Mouse (Mus musculus) neural tube, embryonic 14.5 days (tissue): ENCODE results near the gene Slc35c1. TPM values are rescaled to one million over a fixed set of nuclear protein-coding genes. Genes with fewer than 3 reads are reported as not detected.

Source experiments
- ATAC-seq: fragments of 200-750 bp; cut with Nextera tagmentation; 2 replicates; pipeline ENCODE4 v1.8.0; 2017; ENCODE audit warnings: low read depth, mild to moderate bottlenecking, moderate TSS enrichment, moderate library complexity
- H3K27ac ChIP-seq: fragments of 300-500 bp; sonication (generic); 2 replicates; pipeline ENCODE4 v1.5.1; 2014; ENCODE audit warnings: low read depth, mild to moderate bottlenecking, control low read depth, low read length, moderate library complexity, mixed read lengths
- H3K27me3 ChIP-seq: fragments of 300-500 bp; sonication (generic); 2 replicates; pipeline ENCODE4 v1.6.1; 2014; ENCODE audit warnings: low read length; ENCODE audit not compliant: control insufficient read depth, insufficient read depth
- H3K36me3 ChIP-seq: fragments of 300-500 bp; sonication (generic); 2 replicates; pipeline ENCODE4 v1.6.1; 2014; ENCODE audit warnings: low read length, mixed read lengths; ENCODE audit not compliant: control insufficient read depth, insufficient read depth
- H3K4me1 ChIP-seq: fragments of 300-500 bp; sonication (generic); 2 replicates; pipeline ENCODE4 v1.6.1; 2014; ENCODE audit warnings: low read length; ENCODE audit not compliant: control insufficient read depth, insufficient read depth
- H3K4me2 ChIP-seq: fragments of 300-500 bp; sonication (generic); 2 replicates; pipeline ENCODE4 v1.6.1; 2014; ENCODE audit warnings: mild to moderate bottlenecking, low read depth, low read length, control low read depth
- H3K4me3 ChIP-seq: fragments of 300-500 bp; sonication (generic); 2 replicates; pipeline ENCODE4 v1.5.1; 2014; ENCODE audit warnings: low read depth, low read length, control low read depth, mixed read lengths
- H3K9ac ChIP-seq: fragments of 300-500 bp; sonication (generic); replicated peaks from 2 replicates; pipeline ENCODE4 v1.6.1; 2014; ENCODE audit warnings: low read depth, mild to moderate bottlenecking, control low read depth, low read length, mixed read lengths
- H3K9me3 ChIP-seq: fragments of 300-500 bp; sonication (generic); 2 replicates; pipeline ENCODE4 v1.6.1; 2016; ENCODE audit warnings: low read length; ENCODE audit not compliant: control insufficient read depth
- WGBS: fragments of 180-500 bp; shearing (Covaris S2); extraction: QIAGEN DNeasy Blood & Tissue Kit; methylation state at CpG from one replicate; pipeline ENCODE4 v1.1.7; 2014; 5-methylcytosine and 5-hydroxymethylcytosine counted together
- polyA plus RNA-seq: library from polyadenylated mRNA; unstranded; fragments of >200 nt; fragmentation: Nextera tagmentation; extraction: Ambion mirVana; gene quantifications from 2 replicates; pipeline ENCODE4 v1.2.1, GENCODE M21; 2014

Slc35c1 gene
- polyA plus RNA-seq, 1 experiment from 2014 or later, result 15.5 TPM

- Histone ChIP-seq H3K36me3 (no peaks in the 10 kb centered on the region), H3K4me2 (no peak overlapping the region), H3K9ac (no peak overlapping the region), H3K9me3 (no peaks in the 10 kb centered on the region), H3K27me3 (no peaks in the 10 kb centered on the region), H3K4me1 (no peaks in the 10 kb centered on the region), H3K27ac (no peak overlapping the region), H3K4me3 (no peak overlapping the region)
- no peak for ATAC-seq
- 63% methylated on average over 9 of the region's 9 CpGs for WGBS
Measured at GRCm38 (mm10) chr2:92445890-92446289, 14.4 kb downstream of the Slc35c1 start.

GRCm38 (mm10) chr2:92444376-92444775 lies 16.0 kb downstream of the Slc35c1 start:
- Histone ChIP-seq H3K9me3 (no peaks in the 10 kb centered on the region), H3K36me3 (no peaks in the 10 kb centered on the region), H3K4me1 (no peaks in the 10 kb centered on the region), H3K4me3 (no peak overlapping the region), H3K27me3 (no peaks in the 10 kb centered on the region), H3K9ac (no peak overlapping the region), H3K4me2 (no peak overlapping the region), H3K27ac (no peak overlapping the region)
- 53% methylated on average over 4 of the region's 4 CpGs for WGBS
- ATAC-seq, result no peak

GRCm38 (mm10) chr2:92443313-92443712 lies 17.0 kb downstream of the Slc35c1 start:
- Histone ChIP-seq H3K4me1 (no peaks in the 10 kb centered on the region), H3K27me3 (no peaks in the 10 kb centered on the region), H3K9ac (no peak overlapping the region), H3K4me3 (no peak overlapping the region), H3K9me3 (no peaks in the 10 kb centered on the region), H3K36me3 (no peaks in the 10 kb centered on the region), H3K4me2 (no peak overlapping the region), H3K27ac (no peak overlapping the region)
- ATAC-seq, result no peak
- WGBS, result 84% methylated on average over 4 of the region's 4 CpGs

GRCm38 (mm10) chr2:92442419-92443001 lies 17.8 kb downstream of the Slc35c1 start:
- H3K9me3 ChIP-seq, result no peaks in the 10 kb centered on the region
- no peak overlapping the region for H3K4me2 ChIP-seq
- 75% methylated on average over 12 of the region's 12 CpGs for WGBS
- H3K27ac ChIP-seq, result no peak overlapping the region
- ATAC-seq, result no peak
- no peaks in the 10 kb centered on the region for H3K36me3 ChIP-seq
- H3K27me3 ChIP-seq, result no peaks in the 10 kb centered on the region
- no peaks in the 10 kb centered on the region for H3K4me1 ChIP-seq
- no peak overlapping the region for H3K9ac ChIP-seq
- H3K4me3 ChIP-seq, result no peak overlapping the region

GRCm38 (mm10) chr2:92440432-92440831 lies 19.9 kb downstream of the Slc35c1 start:
- no peak overlapping the region for H3K4me3 ChIP-seq
- H3K4me2 ChIP-seq, result no peak overlapping the region
- H3K9ac ChIP-seq, result no peak overlapping the region
- H3K27me3 ChIP-seq, result no peaks in the 10 kb centered on the region
- no peaks in the 10 kb centered on the region for H3K9me3 ChIP-seq
- no peaks in the 10 kb centered on the region for H3K4me1 ChIP-seq
- no peak for ATAC-seq
- no peaks in the 10 kb centered on the region for H3K36me3 ChIP-seq
- 49% methylated on average over 6 of the region's 6 CpGs for WGBS
- H3K27ac ChIP-seq, result no peak overlapping the region

DNA sequence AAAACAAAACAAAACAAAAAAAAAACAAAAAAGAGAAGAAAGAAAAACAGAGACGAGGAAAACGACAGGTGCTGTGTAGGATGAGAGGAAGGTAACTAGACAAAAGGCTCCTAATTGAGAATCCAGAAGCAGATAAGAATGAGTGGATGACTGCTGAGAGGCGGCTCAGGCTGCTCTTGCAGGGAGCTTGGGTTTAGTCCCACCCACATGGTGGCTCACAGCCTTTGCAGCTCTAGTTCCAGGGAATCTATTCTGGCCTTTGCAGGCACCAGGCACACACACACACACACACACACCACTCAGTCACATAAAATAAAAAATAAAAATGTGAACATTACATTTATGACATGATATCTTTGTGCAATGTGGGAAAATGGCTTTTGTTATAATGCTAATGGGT lies 21.8 kb downstream of the Slc35c1 start:
- H3K4me1 ChIP-seq, result peaks cover 3% of the 10 kb centered on the region; the same call in 1 of the 2 replicates
- no peaks in the 10 kb centered on the region for H3K36me3 ChIP-seq
- H3K27ac ChIP-seq, result no peak overlapping the region
- no peak for ATAC-seq
- H3K9ac ChIP-seq, result no peak overlapping the region
- H3K9me3 ChIP-seq, result no peaks in the 10 kb centered on the region
- no peak overlapping the region for H3K4me3 ChIP-seq
- H3K4me2 ChIP-seq, result no peak overlapping the region
- H3K27me3 ChIP-seq, result no peaks in the 10 kb centered on the region
- 63% methylated on average over 3 of the region's 3 CpGs for WGBS

DNA sequence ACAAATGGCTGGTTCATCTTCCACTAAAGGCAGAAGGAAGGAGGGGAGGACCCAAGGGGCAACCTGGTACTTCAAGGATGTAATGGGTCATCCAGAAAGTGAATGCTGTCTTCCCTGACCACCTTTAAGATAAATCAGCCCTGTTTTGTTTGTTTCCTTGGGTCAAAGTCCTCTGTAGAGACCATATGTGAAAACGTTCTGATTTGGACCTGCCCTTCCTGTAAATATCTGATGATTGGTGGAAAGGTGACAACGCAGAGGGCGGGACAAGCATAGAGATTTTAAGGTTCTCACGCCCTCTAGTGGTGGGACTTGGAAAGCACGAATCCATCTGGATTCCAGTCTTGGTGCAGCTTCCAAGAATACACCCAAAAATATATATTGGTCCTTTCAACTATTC lies 22.5 kb downstream of the Slc35c1 start:
- 1% methylated on average over 5 of the region's 5 CpGs for WGBS
- Histone ChIP-seq H3K4me1 (peaks cover 6% of the 10 kb centered on the region), H3K36me3 (no peaks in the 10 kb centered on the region), H3K27ac (no peak overlapping the region), H3K4me2 (peak overlapping the region; percentile 35), H3K9ac (no peak overlapping the region), H3K27me3 (no peaks in the 10 kb centered on the region), H3K4me3 (no peak overlapping the region), H3K9me3 (no peaks in the 10 kb centered on the region)
- ATAC-seq, result no peak

DNA sequence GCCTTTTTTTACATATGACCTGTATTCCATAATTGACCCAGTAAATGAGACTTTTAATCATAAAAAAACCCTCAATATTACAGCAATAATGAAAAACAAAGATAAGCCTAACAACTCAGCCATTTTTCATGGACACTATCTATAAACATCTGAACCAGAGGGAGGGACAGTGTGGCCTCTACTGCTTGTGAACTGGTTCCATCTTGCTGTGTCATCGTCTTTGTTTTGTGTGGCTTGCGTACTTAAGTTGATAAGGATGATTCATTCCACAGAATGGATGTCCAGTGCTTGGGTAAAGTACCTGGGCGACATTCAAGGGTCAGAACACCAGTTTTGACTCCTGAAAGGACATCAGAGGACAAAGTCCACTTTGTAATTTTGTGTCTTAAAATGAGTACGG lies 23.0 kb downstream of the Slc35c1 start:
- WGBS, result 80% methylated on average over 4 of the region's 4 CpGs
- Histone ChIP-seq H3K27ac (no peak overlapping the region), H3K27me3 (no peaks in the 10 kb centered on the region), H3K4me1 (peaks cover 11% of the 10 kb centered on the region), H3K36me3 (no peaks in the 10 kb centered on the region), H3K9me3 (no peaks in the 10 kb centered on the region), H3K4me3 (no peak overlapping the region), H3K4me2 (no peak overlapping the region), H3K9ac (no peak overlapping the region)
- ATAC-seq, result no peak

DNA sequence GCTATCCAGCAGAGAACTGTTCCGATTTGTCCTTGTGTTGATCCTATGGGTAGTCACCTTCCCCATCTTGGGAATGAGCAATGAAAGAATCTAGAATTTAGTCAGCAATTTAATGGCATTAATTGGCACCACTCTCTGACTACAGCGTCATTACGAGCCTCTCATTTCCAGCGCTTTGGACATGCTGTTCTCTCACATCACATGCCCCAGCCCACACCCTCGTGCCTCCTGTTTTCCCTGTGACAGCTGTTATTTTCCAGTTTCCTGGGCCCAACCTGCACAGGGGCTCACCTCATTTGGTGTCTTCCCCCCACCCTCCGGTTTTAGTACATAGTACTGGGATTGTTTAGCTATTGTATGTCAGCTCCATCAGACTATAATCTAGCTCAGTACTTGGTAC lies 25.3 kb downstream of the Slc35c1 start:
- H3K4me1 ChIP-seq, result peaks cover 32% of the 10 kb centered on the region
- no peak overlapping the region for H3K4me3 ChIP-seq
- WGBS, result 48% methylated on average over 6 of the region's 6 CpGs
- no peaks in the 10 kb centered on the region for H3K27me3 ChIP-seq
- no peak for ATAC-seq
- H3K9ac ChIP-seq, result no peak overlapping the region
- no peaks in the 10 kb centered on the region for H3K9me3 ChIP-seq
- no peak overlapping the region for H3K27ac ChIP-seq
- no peaks in the 10 kb centered on the region for H3K36me3 ChIP-seq
- peak overlapping the region; percentile 93; the same call in 1 of the 2 replicates for H3K4me2 ChIP-seq
